Mouse (Mus musculus): ENCODE measurements around the gene 2010315B03Rik. TPM values are rescaled to one million over a fixed set of nuclear protein-coding genes. Genes with fewer than 3 reads are reported as not detected.

The 2010315B03Rik gene
- total RNA-seq, 2 experiments from 2014 or later, result 5.0 to 9.2 TPM

Other genes starting within 250 kb of the 2010315B03Rik start
- 34.2 and 51.1 TPM in 2 replicates for gene Ccr2, start 210.7 kb downstream of the 2010315B03Rik start, total RNA-seq (2015; ENCODE audit: low replicate concordance)
- 21.4 and 26.1 TPM in 2 replicates for gene Ccr2, start 210.7 kb downstream of the 2010315B03Rik start, total RNA-seq (2017; ENCODE audit: low replicate concordance)
- gene Ccr5, start 191.2 kb downstream of the 2010315B03Rik start, total RNA-seq (2015; ENCODE audit: low replicate concordance), result not detected in 2 replicates
- 0.13 and 0.23 TPM in 2 replicates for gene Ccr5, start 191.2 kb downstream of the 2010315B03Rik start, total RNA-seq (2017; ENCODE audit: low replicate concordance)
- 5.4 and 5.9 TPM in 2 replicates for gene Ppp2r3d, start 164.2 kb upstream of the 2010315B03Rik start, total RNA-seq (2015; ENCODE audit: low replicate concordance)
- 9.6 TPM in 1 of 2 replicates, not detected in the other for gene Ppp2r3d, start 164.2 kb upstream of the 2010315B03Rik start, total RNA-seq (2017; ENCODE audit: low replicate concordance)
- not detected in 2 replicates for gene Gm21836, start 181.1 kb upstream of the 2010315B03Rik start, total RNA-seq (2015; ENCODE audit: low replicate concordance)
- not detected in 2 replicates for gene Gm21836, start 181.1 kb upstream of the 2010315B03Rik start, total RNA-seq (2017; ENCODE audit: low replicate concordance)